Mouse (Mus musculus): ENCODE measurements around the gene Tbx19.

DNA sequence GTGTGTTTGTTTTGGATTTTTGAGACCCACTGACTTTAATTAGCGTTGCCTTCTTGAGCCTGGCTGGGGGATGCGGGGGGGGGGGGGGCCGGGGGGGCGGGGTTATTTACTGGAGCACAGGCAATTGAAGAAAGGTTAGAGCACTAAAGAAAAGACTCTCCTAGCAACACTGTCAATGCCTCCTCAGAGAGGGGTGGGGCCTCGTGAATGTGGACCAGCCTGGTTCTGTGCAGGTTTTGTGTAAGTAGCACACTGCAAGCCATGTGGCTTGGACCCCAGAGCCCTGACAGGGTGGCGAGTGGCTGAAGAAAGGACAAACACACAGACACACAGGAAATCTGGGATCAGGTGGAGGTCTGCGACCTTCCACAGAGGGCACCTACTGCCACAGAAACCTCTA is 65.7 kb downstream of the Tbx19 start:
- TF ChIP-seq CTCF (conservative IDR thresholded peaks at IDR 0.05; ENCODE audit: insufficient read depth, insufficient read length, low read depth, low read length), result no peak
- TF ChIP-seq POLR2A (IDR thresholded peaks at IDR 0.05; ENCODE audit: low read depth, low read length), result no peak

Measured in kidney, adult 2 months (tissue).